Mouse (Mus musculus) gastrocnemius, postnatal 10 days (tissue): ENCODE data around the gene Gkn2. TPM values are rescaled to one million over a fixed set of nuclear protein-coding genes. Genes with fewer than 3 reads are reported as not detected.

Source experiments
- DNase-seq: peaks from one replicate; pipeline ENCODE4 v3.0.0; 2021; ENCODE audit warnings: mixed read lengths
- long read RNA-seq, 2 experiments: library from polyadenylated mRNA; stranded (forward); transcript quantifications; one replicate each; pipeline ENCODE4 v2.0.0; 2021
- total RNA-seq, 2 experiments: library from RNA; stranded (reverse); gene quantifications; 2 replicates each; pipeline ENCODE4 v1.2.3; 2021

Gkn2 gene
- not detected for total RNA-seq
- long read RNA-seq, experiment 1 = 0 reads
- long read RNA-seq, experiment 2 = 0 reads

- DNase-seq = no peak
Observed at GRCm38 (mm10) chr6:87373057-87373456, at the start of gene Gkn2. Gkn2 (plus strand) TSS chr6:87373357.

DNA sequence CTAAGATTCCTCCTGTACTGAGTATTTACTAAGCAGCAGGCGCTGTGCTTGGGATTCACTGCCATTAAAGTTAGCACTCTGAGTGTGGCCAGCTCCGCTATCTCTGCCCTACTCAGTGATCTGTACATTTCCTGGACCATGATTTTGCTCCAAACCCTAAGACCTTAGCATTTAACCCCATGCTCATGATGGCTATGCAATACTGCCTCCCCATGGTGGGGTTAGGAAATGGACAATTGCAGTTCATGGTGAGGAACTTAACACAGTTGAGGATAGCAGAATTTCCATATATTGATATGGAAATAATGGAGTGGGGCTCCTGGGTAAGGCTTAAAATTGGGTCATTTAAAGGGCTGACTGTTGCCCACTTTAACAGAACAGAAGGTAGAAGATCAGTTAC is 49.8 kb upstream of the Gkn2 start:
- peak; percentile 39 for DNase-seq

- DNase-seq = no peak
Observed at GRCm38 (mm10) chr6:87326932-87327331, 46.2 kb upstream of the Gkn2 start.

- DNase-seq = no peak
Observed at GRCm38 (mm10) chr6:87328265-87329173, 44.6 kb upstream of the Gkn2 start.

- no peak for DNase-seq
Observed at GRCm38 (mm10) chr6:87332380-87332779, 40.8 kb upstream of the Gkn2 start.

- peak; percentile 54 for DNase-seq
Observed at GRCm38 (mm10) chr6:87334361-87335090, 38.6 kb upstream of the Gkn2 start.

- peak; percentile 57 for DNase-seq
Observed at GRCm38 (mm10) chr6:87335091-87335934, 37.8 kb upstream of the Gkn2 start, which contains the start of gene Antxr1. Antxr1 (minus strand) TSS chr6:87335821.

GRCm38 (mm10) chr6:87335935-87336295 is 37.2 kb upstream of the Gkn2 start:
- no peak for DNase-seq

GRCm38 (mm10) chr6:87350829-87351228 is 22.3 kb upstream of the Gkn2 start, which contains the start of gene Gkn1:
Gkn1 (minus strand) TSS chr6:87350942.
- DNase-seq = no peak

GRCm38 (mm10) chr6:87354441-87354840 is 18.7 kb upstream of the Gkn2 start:
- DNase-seq = no peak

DNA sequence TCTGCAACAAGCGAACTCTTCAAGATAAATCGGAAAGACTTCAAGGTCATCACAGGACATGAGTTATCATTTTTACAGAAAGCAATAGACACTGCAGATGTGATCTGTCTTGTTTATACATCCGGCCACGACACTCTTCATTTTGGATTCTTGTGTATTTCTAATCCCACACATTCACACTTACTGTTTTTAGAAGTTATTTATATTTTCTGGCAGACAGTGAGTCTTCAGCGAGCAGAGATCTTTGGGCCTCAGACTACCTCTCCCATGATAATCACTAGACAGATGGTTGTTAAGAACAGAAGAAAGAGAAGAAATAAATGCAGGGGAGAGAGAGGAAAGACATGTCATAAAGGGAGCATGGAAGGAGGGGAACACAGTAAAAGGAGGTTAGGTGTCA is 3.9 kb upstream of the Gkn2 start:
- DNase-seq = no peak

DNA sequence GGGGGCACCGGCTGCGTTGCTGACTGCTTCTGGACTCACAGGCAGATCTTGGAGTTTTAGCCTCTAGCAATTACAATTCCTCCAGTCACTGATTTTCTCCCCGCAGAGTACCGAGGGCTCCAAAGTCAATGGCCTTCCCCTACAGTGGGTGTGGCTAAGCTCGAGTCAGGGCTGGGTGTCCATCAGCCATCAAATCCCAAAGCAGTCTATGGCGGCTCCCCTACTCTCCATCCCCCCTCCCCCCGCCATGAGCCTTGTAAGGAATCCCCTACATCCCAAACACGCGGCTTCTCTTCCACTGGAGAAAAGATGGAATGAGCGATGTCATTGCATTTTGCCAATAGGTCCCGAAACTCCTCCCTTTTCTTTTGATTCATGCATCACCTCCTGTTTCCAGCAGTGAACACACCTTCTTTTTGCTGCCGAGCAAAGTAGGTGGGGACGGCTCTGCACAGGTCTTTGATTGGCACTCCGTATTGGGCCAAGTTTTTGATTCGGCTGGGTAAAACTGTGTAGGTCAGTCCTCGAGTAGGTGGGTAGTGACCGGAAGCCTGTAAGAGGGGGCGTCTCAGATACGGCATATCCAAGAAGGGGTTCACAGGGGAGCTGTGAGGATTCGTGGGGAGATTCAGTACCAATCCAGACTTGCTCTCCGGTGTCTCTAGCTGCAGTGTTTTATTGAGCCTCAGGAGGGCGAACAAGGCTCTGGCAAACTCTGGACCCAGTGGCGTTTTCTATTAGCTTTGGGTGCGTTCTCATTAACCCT is 11.0 kb downstream of the Gkn2 start:
- DNase-seq = no peak

- no peak for DNase-seq
Observed at GRCm38 (mm10) chr6:87384761-87385160, 11.6 kb downstream of the Gkn2 start.

DNA sequence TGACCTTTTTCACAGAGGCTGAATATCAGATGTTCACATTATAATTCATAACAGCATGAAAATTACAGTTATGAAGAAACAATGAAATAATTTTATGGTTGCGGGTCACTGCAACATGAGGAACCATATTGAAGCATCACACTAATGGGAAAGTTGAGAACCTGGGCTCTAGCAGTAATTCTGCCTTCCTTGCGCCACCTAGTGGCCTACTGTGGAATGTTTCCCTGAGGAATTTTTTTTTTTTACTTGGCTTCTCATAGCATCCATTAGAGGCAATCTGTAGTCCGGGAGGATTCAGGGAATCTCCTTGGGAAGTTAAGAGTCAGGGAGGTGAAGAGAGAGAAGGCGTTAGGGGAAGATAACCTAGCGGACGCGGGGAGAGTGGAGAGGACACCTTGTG is 13.0 kb downstream of the Gkn2 start:
- peak; percentile 65 for DNase-seq

- no peak for DNase-seq
Observed at GRCm38 (mm10) chr6:87386681-87387080, 13.5 kb downstream of the Gkn2 start.

DNA sequence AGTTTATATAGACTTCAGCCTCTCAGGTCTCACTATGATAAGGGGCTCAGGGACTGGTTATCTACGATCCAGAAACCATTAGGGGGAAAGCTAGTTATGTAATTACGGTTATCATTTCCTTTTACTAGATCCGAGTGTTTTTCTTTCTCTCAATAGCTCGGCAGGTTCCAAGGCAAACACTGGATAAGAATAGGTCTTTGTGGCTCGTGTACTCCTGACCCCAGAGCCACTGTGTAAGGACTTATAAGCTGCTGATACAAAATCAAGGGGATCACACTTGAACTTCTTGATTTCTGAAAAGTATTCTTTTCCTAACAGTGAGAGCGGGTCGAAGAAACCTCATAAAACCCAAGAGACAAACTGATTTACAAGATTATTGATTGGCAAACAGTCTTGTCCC is 15.7 kb downstream of the Gkn2 start, which contains the start of gene Gkn3:
TSS of gene Gkn3 (minus strand) at position 59 of the 400 bp plus-strand sequence.
- no peak for DNase-seq

DNA sequence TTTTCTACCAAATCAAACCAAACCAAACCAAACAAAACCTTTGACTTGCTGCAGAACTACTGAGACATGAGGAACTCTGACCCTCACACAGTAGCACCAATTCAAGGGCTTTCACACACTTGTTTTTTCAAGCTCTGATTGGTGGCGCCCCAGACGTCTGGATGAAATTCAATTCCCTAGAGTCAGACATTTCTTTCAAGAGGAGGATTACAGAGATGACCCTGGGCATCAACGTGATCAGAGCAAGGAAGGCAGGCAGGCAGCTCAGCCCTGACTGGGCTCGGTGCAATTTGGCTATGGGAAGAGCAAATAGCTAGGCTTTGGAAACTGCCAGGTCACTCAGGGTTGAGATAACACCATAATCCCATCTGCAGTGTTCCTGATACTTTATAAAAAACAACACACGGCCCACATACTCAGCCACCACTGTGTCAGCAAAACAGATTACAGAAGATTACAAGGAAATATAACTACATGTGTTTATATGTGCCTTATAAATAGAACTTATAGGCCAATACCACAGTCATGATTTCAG is 16.4 kb downstream of the Gkn2 start:
- DNase-seq = no peak

DNA sequence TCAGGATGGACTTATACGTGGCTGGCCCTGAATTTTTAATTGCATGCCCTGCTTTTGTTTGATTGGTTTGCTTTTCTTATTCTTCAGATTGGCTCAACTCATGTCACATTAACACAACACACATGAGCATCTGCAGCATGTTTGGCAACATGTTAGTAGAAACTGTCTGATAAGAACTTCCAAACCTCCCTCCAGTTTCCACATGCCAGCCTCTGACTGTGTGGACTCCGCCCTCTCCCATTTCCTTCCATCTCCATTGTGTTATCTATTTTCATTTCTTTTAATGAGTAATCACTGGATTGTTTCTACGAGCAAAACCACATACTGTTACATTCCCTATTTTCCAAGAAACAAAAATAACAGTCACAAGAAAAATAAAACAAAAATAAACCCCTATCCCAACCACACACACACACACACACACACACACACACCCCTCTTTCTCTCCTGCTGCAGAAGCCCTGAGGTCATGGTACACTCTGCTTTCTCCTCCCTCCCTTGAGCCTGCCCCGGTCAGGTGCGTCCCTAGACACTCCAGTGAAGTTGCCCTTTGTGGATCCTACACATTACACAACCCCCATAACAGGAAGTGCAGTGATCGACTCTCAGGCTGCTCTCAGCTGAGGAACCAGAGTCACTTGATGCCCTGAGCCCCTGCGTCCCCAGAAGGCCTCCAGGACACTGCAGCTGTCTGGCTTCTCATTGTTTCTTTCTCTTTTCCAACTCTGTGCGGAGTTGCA is 20.5 kb downstream of the Gkn2 start:
- no peak for DNase-seq

DNA sequence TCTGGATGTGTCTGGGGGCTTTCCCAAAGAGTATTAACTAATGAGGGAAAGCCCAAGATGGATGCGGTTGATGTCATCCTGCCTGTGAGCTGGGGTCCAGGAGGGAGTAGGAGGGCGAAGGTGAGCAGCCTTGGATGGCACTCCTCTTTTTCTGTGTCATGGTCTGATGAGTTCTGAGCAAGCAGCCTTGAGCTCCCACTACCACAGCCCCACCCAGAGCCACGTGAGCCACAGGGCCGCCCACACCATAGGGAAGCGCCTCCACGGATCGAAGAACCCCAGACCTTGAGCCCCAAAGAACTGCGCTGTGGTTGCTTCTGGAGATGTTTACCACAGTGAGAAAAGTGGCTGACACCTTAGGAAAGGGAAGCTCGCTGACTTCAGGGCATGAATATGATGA is 21.6 kb downstream of the Gkn2 start:
- DNase-seq = no peak

- DNase-seq = peak; percentile 83
Observed at GRCm38 (mm10) chr6:87399137-87399536, 26.0 kb downstream of the Gkn2 start.
